Mouse (Mus musculus) large intestine, adult 2 months (tissue): ENCODE results near the gene Gm15107. TPM values are rescaled to one million over a fixed set of nuclear protein-coding genes. Genes with fewer than 3 reads are reported as not detected.
"Not testable (repeated sequence)": the region's sequence is repeated elsewhere in the genome, so short reads cannot be mapped to it uniquely, and the experiment has no call there.

Source experiments
- DNase-seq: peaks from one replicate; pipeline ENCODE4 v3.0.0-alpha.2; 2012; ENCODE audit warnings: low read depth, low spot score
- WGBS: fragments of 180-500 bp; shearing (Covaris S2); methylation state at CpG from one replicate; pipeline ENCODE4 v1.1.7; 2018; 5-methylcytosine and 5-hydroxymethylcytosine counted together
- polyA plus RNA-seq: library from polyadenylated mRNA; depleted of rRNA; stranded (reverse); fragments of >200 nt; gene quantifications from 2 replicates; pipeline ENCODE4 v1.2.3, GENCODE M21; 2012; rRNA removed

The Gm15107 gene
- polyA plus RNA-seq: not detected in 2 replicates

GRCm38 (mm10) chrX:148180424-148180823, at the start of gene Gm15107:
TSS of gene Gm15107 (plus strand) at chrX:148180724.
- not testable (repeated sequence) for DNase-seq
- 94% methylated on average over 2 of the region's 6 CpGs for WGBS

Other genes starting within 250 kb of the Gm15107 start
- not detected in 2 replicates for gene Gm15080, start 187.7 kb upstream of the Gm15107 start, polyA plus RNA-seq